Mouse (Mus musculus): ENCODE measurements at regions not wholly inside any gene's neighbourhood (a gene's known extent, or its start where the extent isn't known, plus 50 kb on each side); places are given as distances from the start of the nearest gene placed in this dataset.

- TF ChIP-seq CTCF (IDR thresholded peaks at IDR 0.05; ENCODE audit: low read depth, low read length) (no peak), POLR2A (IDR thresholded peaks at IDR 0.05; ENCODE audit: extremely low read depth, insufficient read depth, low read length) (no peak)
Observed at GRCm38 (mm10) chr2:21958802-21959201, 268.5 kb upstream of the Myo3a start.

Data from liver, adult 2 months (tissue).